Mouse (Mus musculus): ENCODE results near the gene Plekha5. TPM values are rescaled to one million over a fixed set of nuclear protein-coding genes. Genes with fewer than 3 reads are reported as not detected.
A peak's percentile ranks its signal among the peaks of the same experiment; 100 is the strongest.

The Plekha5 gene
- polyA plus RNA-seq, 1 experiment from 2014 or later = 51.5 TPM

GRCm38 (mm10) chr6:140424991-140425361, 1.1 kb downstream of the Plekha5 start:
- Histone ChIP-seq H3K27me3 (no peaks in the 10 kb centered on the region), H3K4me3 (replicated peaks) (peak overlapping the region; percentile 69), H3K4me1 (peaks cover 12% of the 10 kb centered on the region), H3K9ac (peak overlapping the region; percentile 93), H3K4me2 (replicated peaks) (peak overlapping the region; percentile 78), H3K9me3 (replicated peaks) (no peaks in the 10 kb centered on the region), H3K27ac (replicated peaks) (peak overlapping the region; percentile 85), H3K36me3 (peaks cover 11% of the 10 kb centered on the region; the same call in 1 of the 2 replicates)
- WGBS = under 1% methylated on average over 17 of the region's 17 CpGs
- no peak; the same call in 1 of the 2 replicates for ATAC-seq (ENCODE audit: insufficient number of reproducible peaks, low FRiP score, low TSS enrichment, low read depth)

DNA sequence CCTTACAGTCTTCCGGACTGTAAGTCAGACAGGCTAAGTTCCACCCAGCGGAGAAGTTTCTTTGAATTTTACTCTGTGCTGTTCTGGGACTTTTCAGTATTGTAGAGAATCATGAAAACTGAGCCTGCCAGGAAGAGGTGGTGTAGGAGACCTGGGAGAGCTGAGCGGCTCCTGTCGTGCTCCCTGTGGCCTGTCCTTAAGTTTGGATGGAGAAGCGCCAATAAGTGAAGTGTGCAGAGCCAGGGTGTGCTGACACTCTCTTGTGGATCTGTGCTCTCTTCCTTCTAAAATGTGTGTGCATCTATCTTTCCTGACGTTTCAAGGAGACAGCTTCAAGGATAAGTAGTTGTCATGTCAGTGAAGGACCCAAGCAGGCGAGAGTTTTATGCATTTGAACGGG, 5.4 kb downstream of the Plekha5 start:
- WGBS = 83% methylated on average over 8 of the region's 8 CpGs
- H3K9ac ChIP-seq = no peak overlapping the region

DNA sequence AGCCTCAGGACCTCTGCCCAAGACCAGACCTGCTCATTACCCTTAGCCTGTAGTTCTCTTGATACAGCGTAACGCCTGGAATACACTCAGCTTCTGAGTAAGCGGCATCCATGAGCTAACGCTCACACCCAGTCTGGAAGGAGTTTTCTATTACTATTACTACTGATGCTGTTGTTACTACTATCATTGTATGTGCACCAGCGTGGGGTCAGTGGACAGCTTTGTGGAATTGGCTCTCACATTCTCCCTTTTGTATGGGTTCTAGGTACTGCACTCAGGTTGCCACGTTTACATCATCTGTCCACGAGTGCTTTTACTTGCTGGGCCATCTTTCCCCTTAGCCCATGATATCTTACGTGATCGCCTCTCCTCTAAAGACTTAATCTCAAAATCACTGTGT, 8.5 kb downstream of the Plekha5 start:
- Histone ChIP-seq H3K4me3 (replicated peaks) (no peak overlapping the region), H3K4me2 (replicated peaks) (no peak overlapping the region), H3K9me3 (replicated peaks) (no peaks in the 10 kb centered on the region), H3K27me3 (no peaks in the 10 kb centered on the region), H3K27ac (replicated peaks) (no peak overlapping the region), H3K9ac (no peak overlapping the region), H3K36me3 (peaks cover 40% of the 10 kb centered on the region), H3K4me1 (no peaks in the 10 kb centered on the region)
- WGBS = 96% methylated on average over 9 of the region's 9 CpGs
- no peak for ATAC-seq (ENCODE audit: insufficient number of reproducible peaks, low FRiP score, low TSS enrichment, low read depth)

More for the DNA sequence above, 5.4 kb downstream of the Plekha5 start:
- peaks cover 40% of the 10 kb centered on the region for H3K36me3 ChIP-seq
- no peaks in the 10 kb centered on the region for H3K9me3 ChIP-seq (replicated peaks)
- no peak overlapping the region for H3K27ac ChIP-seq (replicated peaks)
- no peak overlapping the region for H3K4me3 ChIP-seq (replicated peaks)
- no peaks in the 10 kb centered on the region for H3K27me3 ChIP-seq
- peaks cover 12% of the 10 kb centered on the region for H3K4me1 ChIP-seq
- ATAC-seq (ENCODE audit: insufficient number of reproducible peaks, low FRiP score, low TSS enrichment, low read depth) = no peak
- no peak overlapping the region for H3K4me2 ChIP-seq (replicated peaks)

DNA sequence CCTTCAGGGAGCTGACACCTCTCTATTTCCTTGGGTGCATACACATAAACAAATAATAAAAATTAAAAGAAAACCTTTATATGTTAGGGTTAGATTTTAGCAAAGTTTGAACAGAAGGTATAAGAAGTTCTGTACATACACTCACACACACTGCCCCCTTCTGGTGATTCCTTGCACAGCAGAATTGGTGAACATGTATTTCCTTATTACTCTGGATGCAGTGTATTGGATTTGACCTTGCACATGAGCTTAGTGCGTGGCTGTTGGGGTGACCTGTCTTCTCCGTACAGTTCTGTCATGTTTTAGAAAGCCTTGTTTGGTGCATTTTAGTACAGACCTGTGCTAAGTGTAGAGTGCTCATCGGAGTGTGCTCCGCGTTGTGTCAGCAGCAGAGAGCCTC, 19.5 kb downstream of the Plekha5 start:
- no peaks in the 10 kb centered on the region for H3K27me3 ChIP-seq
- peaks cover 4% of the 10 kb centered on the region; the same call in 1 of the 2 replicates for H3K36me3 ChIP-seq
- H3K4me2 ChIP-seq (replicated peaks) = no peak overlapping the region
- H3K4me1 ChIP-seq = no peaks in the 10 kb centered on the region
- no peak overlapping the region for H3K27ac ChIP-seq (replicated peaks)
- no peak overlapping the region for H3K4me3 ChIP-seq (replicated peaks)
- no peak overlapping the region for H3K9ac ChIP-seq
- no peaks in the 10 kb centered on the region for H3K9me3 ChIP-seq (replicated peaks)
- 93% methylated on average over 5 of the region's 5 CpGs for WGBS
- no peak for ATAC-seq (ENCODE audit: insufficient number of reproducible peaks, low FRiP score, low TSS enrichment, low read depth)

DNA sequence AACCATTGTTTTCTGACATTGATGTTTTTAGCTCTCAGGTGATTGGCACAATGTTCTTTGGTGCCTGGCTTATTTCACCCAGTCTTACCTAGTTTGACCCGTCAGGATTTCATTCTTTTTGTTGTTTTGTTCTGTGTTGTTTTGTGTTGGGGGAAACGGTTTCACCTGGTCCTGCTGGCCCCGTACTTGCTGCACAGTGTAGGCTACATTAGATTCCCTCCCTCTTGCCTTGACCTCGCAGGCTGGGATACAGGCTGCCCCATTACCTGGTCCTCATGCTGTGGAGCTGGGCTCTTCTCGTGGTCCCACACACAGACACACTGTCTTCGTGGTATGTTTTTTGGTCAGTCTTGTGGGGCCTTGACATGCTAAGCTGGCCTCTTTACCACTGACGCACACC, 20.3 kb downstream of the Plekha5 start:
- no peak overlapping the region for H3K27ac ChIP-seq (replicated peaks)
- no peak overlapping the region for H3K4me3 ChIP-seq (replicated peaks)
- H3K9ac ChIP-seq = no peak overlapping the region
- no peak for ATAC-seq (ENCODE audit: insufficient number of reproducible peaks, low FRiP score, low TSS enrichment, low read depth)
- 71% methylated on average over 7 of the region's 7 CpGs for WGBS
- peaks cover 4% of the 10 kb centered on the region; the same call in 1 of the 2 replicates for H3K36me3 ChIP-seq
- H3K4me1 ChIP-seq = no peaks in the 10 kb centered on the region
- no peaks in the 10 kb centered on the region for H3K27me3 ChIP-seq
- H3K4me2 ChIP-seq (replicated peaks) = no peak overlapping the region
- H3K9me3 ChIP-seq (replicated peaks) = no peaks in the 10 kb centered on the region

GRCm38 (mm10) chr6:140444855-140445465, 21.1 kb downstream of the Plekha5 start:
- Histone ChIP-seq H3K27me3 (no peaks in the 10 kb centered on the region), H3K9me3 (replicated peaks) (no peaks in the 10 kb centered on the region), H3K4me3 (replicated peaks) (no peak overlapping the region), H3K36me3 (peaks cover 4% of the 10 kb centered on the region; the same call in 1 of the 2 replicates), H3K27ac (replicated peaks) (no peak overlapping the region), H3K4me1 (no peaks in the 10 kb centered on the region), H3K9ac (no peak overlapping the region), H3K4me2 (replicated peaks) (no peak overlapping the region)
- no peak for ATAC-seq (ENCODE audit: insufficient number of reproducible peaks, low FRiP score, low TSS enrichment, low read depth)
- 53% methylated on average over 10 of the region's 10 CpGs for WGBS

DNA sequence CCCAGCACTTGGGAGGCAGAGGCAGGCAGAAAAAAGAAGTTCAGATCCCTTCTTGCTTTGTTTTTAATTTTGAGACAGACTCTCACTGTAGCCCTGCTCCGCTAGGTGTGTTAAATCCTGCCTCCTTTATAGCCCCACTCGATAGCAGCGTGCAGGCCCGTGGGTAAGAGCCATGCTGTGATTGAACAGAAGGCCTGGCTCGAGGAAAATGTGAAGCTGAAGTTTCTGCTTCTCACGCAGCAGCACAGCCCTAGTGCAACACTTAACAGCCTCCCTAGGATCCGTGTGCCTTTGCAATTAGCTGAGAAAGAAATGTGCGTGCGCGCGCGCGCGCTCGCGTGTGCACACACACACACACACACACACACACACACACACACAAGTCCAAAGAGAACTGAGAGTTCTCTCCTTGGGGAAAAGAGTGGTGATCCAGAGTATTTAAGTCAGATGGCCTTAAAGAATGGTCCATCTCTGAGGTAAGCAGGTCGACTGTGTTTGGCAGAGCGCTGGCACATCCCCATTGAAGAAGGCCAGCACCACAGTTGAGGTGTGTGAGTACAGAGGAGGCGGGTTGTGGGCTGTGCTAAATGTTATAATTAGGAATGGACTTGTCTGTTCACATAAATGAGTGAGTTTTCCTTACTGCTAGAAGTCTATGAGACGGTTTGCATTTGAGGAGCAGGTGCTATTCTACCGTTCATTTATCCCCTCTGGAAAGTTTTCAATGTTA, 24.3 kb downstream of the Plekha5 start:
- H3K36me3 ChIP-seq = peaks cover 4% of the 10 kb centered on the region; the same call in 1 of the 2 replicates
- H3K4me3 ChIP-seq (replicated peaks) = no peak overlapping the region
- H3K27ac ChIP-seq (replicated peaks) = no peak overlapping the region
- H3K9me3 ChIP-seq (replicated peaks) = no peaks in the 10 kb centered on the region
- no peaks in the 10 kb centered on the region for H3K4me1 ChIP-seq
- 92% methylated on average over 21 of the region's 21 CpGs for WGBS
- no peaks in the 10 kb centered on the region for H3K27me3 ChIP-seq
- H3K9ac ChIP-seq = no peak overlapping the region
- H3K4me2 ChIP-seq (replicated peaks) = no peak overlapping the region
- no peak for ATAC-seq (ENCODE audit: insufficient number of reproducible peaks, low FRiP score, low TSS enrichment, low read depth)

- peaks cover 4% of the 10 kb centered on the region; the same call in 1 of the 2 replicates for H3K4me1 ChIP-seq
- WGBS = 93% methylated on average over 5 of the region's 5 CpGs
- no peak overlapping the region for H3K4me2 ChIP-seq (replicated peaks)
- no peak overlapping the region for H3K4me3 ChIP-seq (replicated peaks)
- peaks cover 4% of the 10 kb centered on the region; the same call in 1 of the 2 replicates for H3K36me3 ChIP-seq
- no peak overlapping the region for H3K27ac ChIP-seq (replicated peaks)
- no peak overlapping the region for H3K9ac ChIP-seq
- H3K27me3 ChIP-seq = no peaks in the 10 kb centered on the region
- H3K9me3 ChIP-seq (replicated peaks) = no peaks in the 10 kb centered on the region
- no peak for ATAC-seq (ENCODE audit: insufficient number of reproducible peaks, low FRiP score, low TSS enrichment, low read depth)
Observed at GRCm38 (mm10) chr6:140450693-140451092, 26.8 kb downstream of the Plekha5 start.

- H3K4me2 ChIP-seq (replicated peaks) = no peak overlapping the region
- 97% methylated on average over 8 of the region's 8 CpGs for whole genome bisulfite sequencing
Observed at GRCm38 (mm10) chr6:140452736-140453135, 28.9 kb downstream of the Plekha5 start.

GRCm38 (mm10) chr6:140453454-140453853, 29.6 kb downstream of the Plekha5 start:
- ATAC-seq (ENCODE audit: insufficient number of reproducible peaks, low FRiP score, low TSS enrichment, low read depth) = no peak
- WGBS = 83% methylated on average over 5 of the region's 5 CpGs
- Histone ChIP-seq H3K36me3 (no peaks in the 10 kb centered on the region), H3K27me3 (no peaks in the 10 kb centered on the region), H3K4me3 (replicated peaks) (no peak overlapping the region), H3K27ac (replicated peaks) (no peak overlapping the region), H3K4me1 (peaks cover 13% of the 10 kb centered on the region), H3K9ac (no peak overlapping the region), H3K9me3 (replicated peaks) (no peaks in the 10 kb centered on the region), H3K4me2 (replicated peaks) (no peak overlapping the region)

More at GRCm38 (mm10) chr6:140452736-140453135, 28.9 kb downstream of the Plekha5 start:
- no peak for ATAC-seq (ENCODE audit: insufficient number of reproducible peaks, low FRiP score, low TSS enrichment, low read depth)
- Histone ChIP-seq H3K9me3 (replicated peaks) (no peaks in the 10 kb centered on the region), H3K4me1 (peaks cover 13% of the 10 kb centered on the region), H3K4me3 (replicated peaks) (no peak overlapping the region), H3K9ac (no peak overlapping the region), H3K36me3 (no peaks in the 10 kb centered on the region), H3K27me3 (no peaks in the 10 kb centered on the region), H3K27ac (replicated peaks) (no peak overlapping the region)

DNA sequence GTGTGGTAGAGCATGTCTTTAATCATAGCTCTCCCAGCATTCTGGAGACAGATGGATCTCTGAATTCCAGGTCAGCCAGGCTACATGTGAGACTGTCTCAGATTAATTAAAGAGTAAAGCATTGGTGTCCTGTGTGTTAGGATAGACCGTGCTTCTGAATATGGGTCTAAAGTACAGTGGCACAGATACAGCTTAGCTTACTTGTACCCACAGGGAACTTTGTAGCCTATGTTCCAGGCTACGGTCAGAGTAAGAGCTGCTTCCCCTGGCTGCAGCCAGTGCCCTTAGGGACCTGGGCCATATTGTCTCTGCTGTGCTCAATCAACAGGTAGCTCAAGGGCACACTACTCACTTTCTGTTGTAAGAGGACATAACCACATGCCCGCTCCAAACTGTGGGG, 30.5 kb downstream of the Plekha5 start:
- WGBS = 78% methylated on average over 3 of the region's 3 CpGs
- peaks cover 13% of the 10 kb centered on the region for H3K4me1 ChIP-seq
- no peak overlapping the region for H3K27ac ChIP-seq (replicated peaks)
- H3K36me3 ChIP-seq = no peaks in the 10 kb centered on the region
- H3K27me3 ChIP-seq = no peaks in the 10 kb centered on the region
- ATAC-seq (ENCODE audit: insufficient number of reproducible peaks, low FRiP score, low TSS enrichment, low read depth) = no peak
- H3K4me2 ChIP-seq (replicated peaks) = no peak overlapping the region
- H3K9ac ChIP-seq = no peak overlapping the region
- H3K4me3 ChIP-seq (replicated peaks) = no peak overlapping the region
- no peaks in the 10 kb centered on the region for H3K9me3 ChIP-seq (replicated peaks)

All from embryonic facial prominence, embryonic 15.5 days (tissue).